Mouse (Mus musculus) kidney, adult 2 months (tissue): Measurements from ENCODE around the gene Ankrd54.

Experiments
- CTCF ChIP-seq: fragments of 200-500 bp; conservative IDR thresholded peaks from 2 replicates; pipeline ENCODE4 v1.5.1; 2011; ENCODE audit warnings: low read depth, mild to moderate bottlenecking, control low read depth, low read length, moderate library complexity, mixed read lengths; ENCODE audit not compliant: insufficient read depth, insufficient read length
- POLR2A ChIP-seq: fragments of 200-500 bp; IDR thresholded peaks from one replicate; pipeline ENCODE4 v1.6.1; 2011; ENCODE audit warnings: low read depth, low read length, control low read depth

DNA sequence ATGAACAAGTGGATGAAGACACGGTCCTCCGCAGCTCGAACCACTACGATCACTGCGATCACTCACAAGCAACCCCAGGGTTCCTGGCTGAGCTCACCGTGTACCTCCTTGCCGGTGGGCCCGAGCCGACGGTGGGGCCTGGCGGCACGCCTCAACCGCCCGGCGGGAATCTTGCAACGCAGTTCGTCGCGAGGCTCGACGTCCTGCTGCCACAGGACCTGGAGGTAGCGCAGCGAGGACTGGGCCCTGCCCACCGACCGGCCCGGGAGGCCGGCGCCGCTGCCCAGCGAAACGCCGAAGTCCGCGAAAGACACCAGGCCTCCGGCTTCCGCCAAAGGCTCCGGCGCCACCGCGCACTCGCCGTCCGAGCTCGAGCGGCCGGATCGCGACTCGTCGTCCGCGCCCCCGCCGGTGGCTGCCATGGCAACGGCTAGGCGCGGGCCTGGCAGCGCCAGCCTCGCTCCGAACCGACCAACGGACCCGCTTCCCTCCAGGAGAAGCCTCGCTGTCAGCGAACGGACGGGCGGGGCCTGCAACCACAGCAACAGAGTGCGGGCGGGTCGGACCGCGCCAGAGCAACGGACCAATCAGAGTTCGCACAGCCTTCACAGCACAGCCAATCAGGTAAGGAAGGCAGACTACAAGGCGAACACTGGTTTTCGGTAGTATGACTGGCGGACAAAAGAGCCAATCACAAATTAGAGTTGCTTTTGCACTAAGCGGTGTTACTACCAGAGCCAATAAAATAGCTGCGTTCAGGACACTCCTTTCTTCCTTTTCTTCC, at the start of gene Ankrd54:
- TF ChIP-seq POLR2A (peak; percentile 81), CTCF (no peak)
